Mouse (Mus musculus) neural tube, postnatal 0 days (tissue): ENCODE data around the gene Chad. TPM values are rescaled to one million over a fixed set of nuclear protein-coding genes. Genes with fewer than 3 reads are reported as not detected.

Source experiments
- polyA plus RNA-seq: library from polyadenylated mRNA; unstranded; fragments of >200 nt; fragmentation: Nextera tagmentation; extraction: Ambion mirVana; gene quantifications from 2 replicates; pipeline ENCODE4 v1.2.1, GENCODE M21; 2015

The Chad gene
- polyA plus RNA-seq: 2.3 TPM in 2 replicates

DNA sequence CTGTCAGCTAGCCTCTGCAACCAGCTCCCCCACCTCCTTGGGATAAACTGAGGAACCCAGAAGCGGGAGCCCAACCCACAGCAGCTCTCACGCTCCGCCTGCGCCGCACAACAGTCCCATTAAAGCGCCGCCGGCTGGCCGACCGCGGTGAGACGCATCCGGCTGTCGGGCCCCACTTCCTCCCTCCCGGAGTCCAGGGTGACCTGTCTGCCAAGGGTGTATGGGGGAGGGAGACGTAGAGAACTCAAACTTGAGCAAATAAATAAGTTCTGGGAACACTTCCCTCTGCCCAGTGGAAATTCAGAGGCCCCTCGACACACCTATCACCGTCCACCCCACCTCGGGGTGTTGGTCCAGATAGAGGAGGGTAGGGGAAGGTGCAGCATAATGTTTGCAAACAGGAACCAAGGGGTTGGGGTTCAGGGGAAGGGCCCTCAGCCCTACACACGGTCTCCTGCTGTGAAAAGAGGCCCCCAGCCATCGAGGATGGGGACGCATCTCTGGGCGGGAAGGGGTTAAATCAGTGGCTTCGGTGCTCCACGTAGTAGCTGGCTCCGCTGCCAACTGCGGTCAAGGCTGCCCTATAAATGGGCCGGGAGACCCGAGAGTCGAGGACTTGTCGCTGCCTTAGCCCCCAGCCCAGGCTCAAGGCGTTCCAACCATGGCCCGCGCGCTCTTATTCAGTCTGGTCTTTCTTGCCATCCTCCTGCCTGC lies at the start of gene Chad:
Chad (plus strand) TSS at position 611 of the 714 bp plus-strand sequence.

DNA sequence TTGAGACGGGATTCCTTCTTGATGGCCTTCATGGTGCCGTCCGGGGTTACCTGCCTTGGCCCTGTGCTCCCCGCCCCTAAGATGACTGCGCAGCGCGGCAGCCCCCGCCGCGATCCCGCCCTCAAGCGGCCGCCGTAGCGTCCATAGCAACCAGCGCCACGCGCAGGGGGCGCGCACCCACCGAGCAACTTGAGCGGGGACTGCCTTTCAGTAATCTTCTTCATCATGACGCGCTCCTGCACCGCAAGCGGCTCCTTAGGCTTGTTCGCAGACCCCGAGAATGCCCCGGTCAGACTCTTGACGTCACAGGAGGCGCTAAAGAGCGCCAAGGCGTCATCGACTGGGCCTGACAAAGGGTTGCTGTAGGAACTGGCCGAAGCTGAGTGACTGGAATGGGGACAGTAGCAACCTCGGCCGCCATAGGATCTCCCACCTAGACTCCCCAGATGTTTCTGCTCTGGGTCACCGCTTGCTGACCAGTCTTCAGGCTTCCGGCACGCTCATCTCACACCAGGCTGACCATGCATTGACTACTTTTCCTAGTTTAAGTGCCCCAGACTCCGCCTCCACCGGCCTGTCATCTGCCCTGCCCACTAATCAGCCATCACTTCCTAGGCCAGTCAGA lies 43.5 kb upstream of the Chad start, which contains the start of gene Mycbpap:
Mycbpap (minus strand) TSS at position 524 of the 625 bp plus-strand sequence.

DNA sequence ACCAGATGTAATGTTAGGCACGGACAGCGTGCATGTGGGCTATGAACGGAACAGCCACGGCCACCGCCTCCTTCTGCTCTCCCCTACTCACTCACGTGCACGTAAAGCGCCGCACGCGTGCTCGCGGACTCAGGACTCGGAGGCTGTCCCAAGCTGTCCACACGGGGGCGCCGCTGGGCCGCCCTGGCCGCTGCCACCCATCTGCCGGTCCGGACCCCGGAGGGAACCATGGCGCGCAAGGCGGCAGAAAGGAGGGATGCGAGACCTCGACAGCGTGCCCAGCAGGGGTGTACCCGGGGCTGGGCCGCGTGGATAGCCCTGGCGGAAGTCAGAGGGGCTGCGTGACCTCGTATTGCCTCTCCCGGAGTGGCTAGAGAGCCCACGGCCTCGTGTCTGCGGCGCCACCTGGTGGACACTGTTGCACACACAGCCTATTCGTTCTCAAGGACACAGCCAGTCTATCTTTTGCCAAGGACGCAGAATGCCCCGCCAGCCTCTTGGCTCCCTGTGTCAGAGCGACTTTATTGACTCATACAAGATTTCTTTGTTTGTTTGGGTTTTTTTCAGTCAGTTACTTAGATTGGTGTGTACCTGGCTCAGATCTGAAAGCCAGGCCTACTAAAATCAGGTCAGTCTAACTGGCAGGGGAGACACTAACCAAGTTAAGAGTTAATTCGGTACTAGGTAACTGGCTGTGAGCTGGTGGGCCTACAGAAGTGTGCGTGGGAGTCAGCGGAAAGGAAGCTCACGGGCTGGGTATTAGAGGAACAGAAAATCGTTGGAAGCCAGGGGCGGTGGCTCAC lies 15.8 kb upstream of the Chad start, which contains the start of gene Rsad1:
Rsad1 (minus strand) TSS at position 368 of the 803 bp plus-strand sequence.

DNA sequence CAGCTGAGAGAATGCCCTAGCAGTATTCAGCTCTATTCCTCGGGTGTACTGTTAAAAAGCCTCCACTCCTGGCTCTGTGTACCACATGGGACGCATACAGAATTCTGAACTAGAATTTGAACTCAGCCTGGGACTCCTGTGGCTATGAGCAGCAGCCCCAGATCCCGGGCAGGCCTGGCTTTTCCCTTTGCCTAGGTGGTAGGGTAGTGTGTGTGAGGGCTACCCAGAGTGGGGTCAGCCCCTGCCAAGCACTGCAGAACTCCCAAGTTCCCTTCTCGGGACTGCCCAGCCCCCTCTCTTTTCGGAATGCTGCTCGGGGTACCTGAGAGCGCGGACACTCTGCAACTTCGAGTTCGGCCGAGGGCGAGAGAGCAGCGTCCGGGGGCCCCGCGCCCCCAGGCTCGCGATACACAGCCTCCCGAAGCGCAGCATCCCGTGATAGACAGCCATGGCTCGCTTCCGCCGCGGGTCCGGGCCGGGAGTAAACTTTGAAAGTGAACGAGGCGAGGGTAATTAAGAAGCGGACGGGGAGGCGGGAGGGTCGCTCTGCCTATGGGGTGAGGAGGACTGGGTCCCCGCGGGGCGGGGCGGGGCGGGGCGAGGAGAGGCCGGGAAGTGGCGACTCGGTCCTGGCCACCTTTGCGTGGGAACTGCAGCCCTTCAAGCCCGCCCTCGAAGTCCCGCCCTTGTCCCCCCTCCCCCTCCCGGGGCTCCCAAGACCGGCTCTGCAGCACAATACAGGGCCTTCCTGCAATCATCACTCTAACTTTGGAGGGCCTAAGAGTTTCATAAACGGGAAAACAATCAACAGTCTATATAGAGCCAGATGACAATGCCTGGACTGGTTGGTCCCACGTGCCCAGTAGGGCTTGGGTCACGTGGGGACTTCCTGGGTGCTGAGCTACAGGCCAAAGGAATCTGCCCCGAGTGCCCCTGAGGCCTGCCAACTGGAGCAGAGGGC lies 36.8 kb downstream of the Chad start, which contains the start of gene Acsf2:
Acsf2 (minus strand) TSS at position 551 of the 961 bp plus-strand sequence.

Other genes starting within 250 kb of the Chad start
- 95.4 and 99.3 TPM in 2 replicates for gene Luc7l3, start 243.1 kb upstream of the Chad start, polyA plus RNA-seq
- gene Ankrd40, start 237.0 kb upstream of the Chad start, polyA plus RNA-seq: 23.5 and 24.0 TPM in 2 replicates
- 2.4 and 4.7 TPM in 2 replicates for gene Abcc3, start 172.1 kb upstream of the Chad start, polyA plus RNA-seq
- 11.5 and 19.1 TPM in 2 replicates for gene Cacna1g, start 90.8 kb upstream of the Chad start, polyA plus RNA-seq
- gene Spata20, start 78.9 kb upstream of the Chad start, polyA plus RNA-seq: 0.97 and 1.2 TPM in 2 replicates
- 1.8 and 2.5 TPM in 2 replicates for gene Epn3, start 65.1 kb upstream of the Chad start, polyA plus RNA-seq
- 0.75 and 0.98 TPM in 2 replicates for gene Mycbpap, start 43.3 kb upstream of the Chad start, polyA plus RNA-seq
- gene Rsad1, start 15.8 kb upstream of the Chad start, polyA plus RNA-seq: 9.7 and 12.6 TPM in 2 replicates
- 2.7 and 3.6 TPM in 2 replicates for gene Acsf2, start 36.8 kb downstream of the Chad start, polyA plus RNA-seq
- 110 and 117 TPM in 2 replicates for gene Lrrc59, start 64.7 kb downstream of the Chad start, polyA plus RNA-seq
- gene Mrpl27, start 88.7 kb downstream of the Chad start, polyA plus RNA-seq: 189 and 199 TPM in 2 replicates
- gene Eme1, start 88.9 kb downstream of the Chad start, polyA plus RNA-seq: 0.86 and 1.5 TPM in 2 replicates
- gene Xylt2, start 112.5 kb downstream of the Chad start, polyA plus RNA-seq: 18.1 and 19.3 TPM in 2 replicates
- 0.12 TPM in 1 of 2 replicates, not detected in the other for gene Gm11541, start 139.5 kb downstream of the Chad start, polyA plus RNA-seq
- gene Cdc34b, start 176.7 kb downstream of the Chad start, polyA plus RNA-seq: 0.17 TPM in 1 of 2 replicates, not detected in the other
- not detected in 2 replicates for gene Tmem92, start 217.7 kb downstream of the Chad start, polyA plus RNA-seq